Mouse (Mus musculus) G1E (cell line): ENCODE measurements at regions not wholly inside any gene's neighbourhood (a gene's known extent, or its start where the extent isn't known, plus 50 kb on each side); places are given as distances from the start of the nearest gene placed in this dataset.

Experiments used
- CTCF ChIP-seq: IDR thresholded peaks from 2 replicates; pipeline ENCODE4 v1.5.1; 2012; ENCODE audit warnings: low read depth, low read length, inconsistent platforms, mixed read lengths
- POLR2AphosphoS5 ChIP-seq: IDR thresholded peaks from 2 replicates; pipeline ENCODE4 v1.6.1; 2012; ENCODE audit warnings: low read depth, low read length, inconsistent platforms; ENCODE audit not compliant: insufficient replicate concordance

GRCm38 (mm10) chr13:97570009-97570408 is 190.4 kb downstream of the Gm10260 start:
- no peak for TF ChIP-seq POLR2AphosphoS5
- no peak for TF ChIP-seq CTCF
